Mouse (Mus musculus) stomach, postnatal 0 days (tissue): ENCODE measurements around the gene Ankrd12. TPM values are rescaled to one million over a fixed set of nuclear protein-coding genes. Genes with fewer than 3 reads are reported as not detected.

Source experiments
- ATAC-seq: fragments of 200-750 bp; cut with Nextera tagmentation; 2 replicates; pipeline ENCODE4 v1.8.0; 2017; ENCODE audit not compliant: low FRiP score, low TSS enrichment
- DNase-seq: peaks from one replicate; pipeline ENCODE4 v3.0.0-alpha.2; 2016; ENCODE audit warnings: low spot score
- H3K27ac ChIP-seq: fragments of 300-500 bp; sonication (generic); replicated peaks from 2 replicates; pipeline ENCODE4 v1.5.1; 2014; ENCODE audit warnings: mild to moderate bottlenecking, control low read depth
- H3K27me3 ChIP-seq: fragments of 300-500 bp; sonication (generic); 2 replicates; pipeline ENCODE4 v1.6.1; 2014; ENCODE audit warnings: low read length; ENCODE audit not compliant: control insufficient read depth, insufficient read depth
- H3K36me3 ChIP-seq: fragments of 300-500 bp; sonication (generic); 2 replicates; pipeline ENCODE4 v1.6.1; 2014; ENCODE audit warnings: low read length, mixed read lengths; ENCODE audit not compliant: control insufficient read depth, insufficient read depth
- H3K4me1 ChIP-seq: fragments of 300-500 bp; sonication (generic); replicated peaks from 2 replicates; pipeline ENCODE4 v1.6.1; 2014; ENCODE audit warnings: antibody characterized with exemption; ENCODE audit not compliant: control insufficient read depth, insufficient read depth
- H3K4me2 ChIP-seq: fragments of 300-500 bp; sonication (generic); replicated peaks from 2 replicates; pipeline ENCODE4 v1.6.1; 2014; ENCODE audit warnings: low read depth, mild to moderate bottlenecking, control low read depth, moderate library complexity
- H3K4me3 ChIP-seq: fragments of 300-500 bp; sonication (generic); 2 replicates; pipeline ENCODE4 v1.5.1; 2014; ENCODE audit warnings: low read depth, low read length, control low read depth
- H3K9ac ChIP-seq: fragments of 300-500 bp; sonication (generic); 2 replicates; pipeline ENCODE4 v1.6.1; 2014; ENCODE audit warnings: mild to moderate bottlenecking, low read length, control low read depth, mixed read lengths
- H3K9me3 ChIP-seq: fragments of 300-500 bp; sonication (generic); 2 replicates; pipeline ENCODE4 v1.6.1; 2016; ENCODE audit warnings: low read length; ENCODE audit not compliant: control insufficient read depth
- CTCF ChIP-seq: IDR thresholded peaks from 2 replicates; pipeline ENCODE4 v1.5.1; 2016; ENCODE audit warnings: antibody characterized with exemption, low read depth, mild to moderate bottlenecking, moderate library complexity
- EP300 ChIP-seq: optimal IDR thresholded peaks from 2 replicates; pipeline ENCODE3; 2016; ENCODE audit warnings: antibody characterized with exemption
- WGBS: fragments of 180-500 bp; shearing (Covaris S2); extraction: QIAGEN DNeasy Blood & Tissue Kit; methylation state at CpG from one replicate; pipeline ENCODE4 v1.1.7; 2014; 5-methylcytosine and 5-hydroxymethylcytosine counted together
- polyA plus RNA-seq: library from polyadenylated mRNA; unstranded; fragments of >200 nt; fragmentation: Nextera tagmentation; extraction: Ambion mirVana; gene quantifications from 2 replicates; pipeline ENCODE4 v1.2.1, GENCODE M21; 2015

Ankrd12 gene
- polyA plus RNA-seq, 1 experiment from 2014 or later = 23.4 TPM

DNA sequence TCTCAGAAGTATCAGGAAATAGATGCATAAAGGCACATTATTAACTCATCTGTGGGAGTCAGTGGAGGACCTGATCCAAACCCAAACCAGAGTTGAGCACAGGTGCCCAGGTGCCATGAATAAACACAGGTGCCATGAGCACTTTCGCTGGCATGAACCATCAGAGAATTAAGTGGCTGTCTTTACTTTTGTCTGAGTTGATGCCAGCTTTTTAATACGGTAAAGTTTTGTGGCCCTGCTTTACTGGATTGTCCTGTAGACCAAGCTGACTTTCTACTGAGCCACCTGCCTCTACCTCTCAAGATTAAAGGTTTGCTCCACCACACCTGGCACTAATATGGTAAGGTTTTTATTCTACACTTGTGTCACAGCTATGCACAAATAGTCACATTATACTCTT, 15.2 kb upstream of the Ankrd12 start:
- WGBS = 71% methylated on average over 2 of the region's 2 CpGs
- Histone ChIP-seq H3K4me3 (no peak overlapping the region), H3K9me3 (no peaks in the 10 kb centered on the region), H3K36me3 (0 out of 2 replicates have a peak, but pooled peaks cover 3% of the 10 kb centered on the region), H3K4me1 (no peaks in the 10 kb centered on the region), H3K27ac (peak overlapping the region; percentile 30; the same call in 1 of the 2 replicates), H3K27me3 (no peaks in the 10 kb centered on the region), H3K9ac (no peak overlapping the region), H3K4me2 (no peak overlapping the region)
- ATAC-seq = no peak
- no peak for DNase-seq
- TF ChIP-seq EP300 (no peak), CTCF (no peak)

GRCm38 (mm10) chr17:66091392-66091791, 14.5 kb upstream of the Ankrd12 start:
- ATAC-seq = no peak
- H3K27ac ChIP-seq = no peak overlapping the region
- no peak for TF ChIP-seq EP300
- TF ChIP-seq CTCF = no peak
- H3K4me2 ChIP-seq = no peak overlapping the region
- H3K27me3 ChIP-seq = no peaks in the 10 kb centered on the region
- H3K9ac ChIP-seq = no peak overlapping the region
- no peak for DNase-seq
- H3K9me3 ChIP-seq = no peaks in the 10 kb centered on the region
- 0 out of 2 replicates have a peak, but pooled peaks cover 3% of the 10 kb centered on the region for H3K36me3 ChIP-seq
- H3K4me1 ChIP-seq = no peaks in the 10 kb centered on the region
- no peak overlapping the region for H3K4me3 ChIP-seq
- WGBS = 67% methylated on average over 2 of the region's 2 CpGs

GRCm38 (mm10) chr17:66090251-66090650, 13.4 kb upstream of the Ankrd12 start:
- no peak for TF ChIP-seq CTCF
- no peak for TF ChIP-seq EP300
- no peak overlapping the region for H3K27ac ChIP-seq
- no peaks in the 10 kb centered on the region for H3K27me3 ChIP-seq
- DNase-seq (no peak), ATAC-seq (no peak)
- H3K36me3 ChIP-seq = 0 out of 2 replicates have a peak, but pooled peaks cover 3% of the 10 kb centered on the region
- no peaks in the 10 kb centered on the region for H3K9me3 ChIP-seq
- no peaks in the 10 kb centered on the region for H3K4me1 ChIP-seq
- H3K9ac ChIP-seq = no peak overlapping the region
- no peak overlapping the region for H3K4me2 ChIP-seq
- H3K4me3 ChIP-seq = no peak overlapping the region

GRCm38 (mm10) chr17:66085038-66085437, 8.1 kb upstream of the Ankrd12 start:
- ATAC-seq (no peak), DNase-seq (no peak)
- no peak overlapping the region for H3K4me3 ChIP-seq
- H3K27ac ChIP-seq = no peak overlapping the region
- TF ChIP-seq CTCF = no peak
- TF ChIP-seq EP300 = no peak
- no peaks in the 10 kb centered on the region for H3K4me1 ChIP-seq
- H3K36me3 ChIP-seq = 0 out of 2 replicates have a peak, but pooled peaks cover 6% of the 10 kb centered on the region
- no peaks in the 10 kb centered on the region for H3K27me3 ChIP-seq
- no peaks in the 10 kb centered on the region for H3K9me3 ChIP-seq
- no peak overlapping the region for H3K4me2 ChIP-seq
- H3K9ac ChIP-seq = no peak overlapping the region
- WGBS = 83% methylated on average over 1 of the region's 1 CpGs

- 58% methylated on average over 1 of the region's 1 CpGs for WGBS
- Histone ChIP-seq H3K36me3 (0 out of 2 replicates have a peak, but pooled peaks cover 7% of the 10 kb centered on the region), H3K4me2 (no peak overlapping the region), H3K27ac (no peak overlapping the region), H3K4me3 (no peak overlapping the region), H3K27me3 (no peaks in the 10 kb centered on the region), H3K4me1 (no peaks in the 10 kb centered on the region), H3K9ac (no peak overlapping the region), H3K9me3 (no peaks in the 10 kb centered on the region)
- DNase-seq (no peak), ATAC-seq (no peak)
- TF ChIP-seq EP300 (no peak), CTCF (peak; percentile 22; the same call in 1 of the 2 replicates)
Observed at GRCm38 (mm10) chr17:66084486-66084885, 7.6 kb upstream of the Ankrd12 start.

DNA sequence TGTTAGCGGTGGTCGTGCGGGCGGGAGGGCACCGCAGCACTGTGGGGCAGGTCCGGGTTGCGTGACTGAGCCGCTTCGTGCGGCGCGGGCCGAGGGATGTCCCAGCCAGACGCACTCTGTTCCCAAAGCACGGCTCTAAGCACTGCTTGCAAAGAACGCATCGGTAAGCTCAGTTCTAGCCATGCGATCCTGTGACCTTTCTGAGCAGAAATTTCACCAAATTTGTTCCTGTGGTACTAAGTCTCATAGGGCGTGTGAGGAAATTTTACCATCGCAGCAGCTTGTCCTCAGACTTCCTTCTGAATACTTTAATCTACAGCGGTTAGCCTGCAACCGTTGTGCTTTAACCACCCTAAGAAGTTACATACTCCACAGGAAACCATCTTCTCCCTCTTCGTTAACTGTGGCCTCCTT, 555 bp upstream of the Ankrd12 start:
- no peaks in the 10 kb centered on the region for H3K9me3 ChIP-seq
- DNase-seq (no peak), ATAC-seq (peak; percentile 44)
- TF ChIP-seq CTCF (no peak), EP300 (no peak)
- H3K9ac ChIP-seq = peak overlapping the region; percentile 73
- H3K4me2 ChIP-seq = peak overlapping the region; percentile 88
- peak overlapping the region; percentile 95 for H3K4me3 ChIP-seq
- H3K27me3 ChIP-seq = no peaks in the 10 kb centered on the region
- H3K36me3 ChIP-seq = 0 out of 2 replicates have a peak, but pooled peaks cover 6% of the 10 kb centered on the region
- WGBS = 1% methylated on average over 23 of the region's 23 CpGs
- H3K27ac ChIP-seq = peak overlapping the region; percentile 97
- H3K4me1 ChIP-seq = no peaks in the 10 kb centered on the region
